Mouse (Mus musculus): Measurements from ENCODE around the gene Gramd2.

Gramd2 gene

DNA sequence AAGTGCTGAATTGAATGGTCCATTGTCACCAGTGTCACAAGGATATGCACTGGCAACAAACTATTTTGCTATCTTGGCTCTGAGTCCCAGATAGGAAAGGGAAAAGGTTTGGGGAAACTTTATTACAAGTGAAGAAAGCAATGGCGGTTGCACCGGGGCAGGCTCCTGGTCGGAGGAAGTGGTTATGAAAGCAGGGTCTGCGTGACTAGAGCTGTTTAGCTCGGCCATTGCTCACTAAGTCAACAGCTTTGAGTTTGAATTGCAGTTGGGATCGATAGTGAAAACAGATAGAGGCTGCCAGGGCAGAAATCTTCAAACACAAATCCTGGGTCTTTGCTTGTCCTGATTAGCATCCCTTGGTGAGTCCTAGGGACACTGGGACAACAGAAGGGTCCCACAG lies 12.0 kb upstream of the Gramd2 start:
- in situ Hi-C loops (cut with MboI; ENCODE audit: low sequenced_read_pairs), result no loop called here

DNA sequence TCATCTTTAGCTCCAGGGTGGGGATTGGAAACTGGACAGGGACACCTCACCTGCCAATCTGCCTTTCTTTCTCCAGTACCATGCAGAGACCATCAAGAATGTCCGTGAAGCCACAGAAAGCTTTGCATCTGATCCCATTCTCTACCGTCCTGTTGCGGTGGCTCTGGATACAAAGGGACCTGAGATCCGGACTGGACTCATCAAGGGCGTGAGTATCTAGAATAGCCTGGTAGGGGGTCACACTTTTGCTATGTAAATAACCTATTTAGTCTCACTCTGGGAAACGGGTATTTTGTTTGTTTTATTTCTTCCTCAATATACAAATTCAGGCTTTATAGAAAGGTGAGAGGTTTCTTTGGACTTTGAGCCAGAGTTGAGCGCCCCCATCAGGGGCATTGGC lies 11.5 kb upstream of the Gramd2 start:
- in situ Hi-C loops (cut with MboI; ENCODE audit: low sequenced_read_pairs), result no loop called here

DNA sequence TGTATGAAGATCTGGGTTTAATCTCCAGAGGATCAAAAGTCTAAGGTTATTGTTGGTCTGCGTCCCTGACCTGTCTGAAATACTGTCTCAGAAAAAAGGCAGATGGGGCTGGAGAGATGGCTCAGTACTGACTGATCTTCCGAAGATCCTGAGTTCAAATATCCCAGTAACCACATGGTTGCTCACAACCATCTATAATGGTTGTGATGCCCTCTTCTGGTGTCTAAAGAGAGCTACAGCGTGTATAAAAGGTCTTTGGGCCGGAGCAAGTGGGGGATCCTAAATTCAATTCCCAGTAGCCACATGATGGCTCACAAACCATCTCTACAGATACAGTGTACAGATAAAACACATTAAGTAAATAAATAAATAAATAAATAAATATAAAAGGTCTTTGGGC lies 10.8 kb upstream of the Gramd2 start:
- in situ Hi-C loops (cut with MboI; ENCODE audit: low sequenced_read_pairs), result no loop called here

DNA sequence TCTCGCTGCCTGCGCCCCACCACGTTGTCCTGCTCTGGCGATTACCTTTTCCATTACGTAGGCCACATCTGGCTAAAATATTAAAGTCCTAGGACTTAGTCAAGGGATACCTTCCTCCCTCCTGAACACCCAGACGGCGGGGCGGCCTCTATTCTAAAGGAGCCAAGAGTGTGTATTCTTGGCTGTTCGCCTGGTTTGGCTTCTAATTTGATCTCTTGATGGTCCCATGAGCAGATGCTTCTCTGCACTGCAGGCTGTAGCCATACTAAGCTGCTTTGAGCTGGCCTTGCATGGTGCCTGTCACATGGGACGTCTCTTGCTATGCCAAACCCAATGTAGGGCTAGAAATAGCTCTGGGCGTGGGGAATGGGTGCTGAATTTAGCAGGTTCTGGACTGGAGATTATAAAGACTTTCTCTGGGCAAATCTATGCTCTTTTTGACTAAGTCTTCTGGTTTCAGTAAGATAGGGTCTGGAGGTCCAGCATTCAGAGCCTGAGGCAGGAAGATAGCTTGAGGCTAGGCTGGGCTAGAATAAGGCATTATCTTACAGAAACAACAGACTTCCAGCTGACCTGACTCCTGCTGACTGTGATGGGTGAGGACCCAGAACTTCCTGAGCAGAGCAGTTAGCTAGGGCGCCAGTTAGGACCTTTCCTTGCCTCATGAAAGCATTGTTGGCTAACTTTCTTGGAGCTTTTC lies 7.6 kb upstream of the Gramd2 start:
- in situ Hi-C loops (cut with MboI; ENCODE audit: low sequenced_read_pairs), result no loop called here

DNA sequence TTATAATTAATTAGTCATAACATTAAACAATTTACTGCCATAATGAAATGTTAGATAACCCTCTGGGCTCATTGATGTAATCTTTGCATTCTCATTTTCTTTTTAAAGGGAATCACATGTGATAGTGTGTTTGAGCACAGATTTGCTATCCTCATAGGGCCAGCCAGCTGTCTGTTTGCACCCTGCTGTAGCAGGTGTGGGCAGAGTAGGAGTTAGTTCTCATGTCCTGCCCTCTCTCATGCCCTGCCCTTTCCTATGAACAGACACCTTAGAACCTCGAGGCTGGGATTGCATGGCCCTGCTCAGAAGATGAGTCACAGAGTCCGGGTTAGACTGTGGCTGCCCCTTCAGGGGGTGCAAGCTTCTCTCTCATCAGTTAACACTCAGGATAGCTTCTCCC lies 6.5 kb upstream of the Gramd2 start:
- in situ Hi-C loops (cut with MboI; ENCODE audit: low sequenced_read_pairs), result no loop called here

DNA sequence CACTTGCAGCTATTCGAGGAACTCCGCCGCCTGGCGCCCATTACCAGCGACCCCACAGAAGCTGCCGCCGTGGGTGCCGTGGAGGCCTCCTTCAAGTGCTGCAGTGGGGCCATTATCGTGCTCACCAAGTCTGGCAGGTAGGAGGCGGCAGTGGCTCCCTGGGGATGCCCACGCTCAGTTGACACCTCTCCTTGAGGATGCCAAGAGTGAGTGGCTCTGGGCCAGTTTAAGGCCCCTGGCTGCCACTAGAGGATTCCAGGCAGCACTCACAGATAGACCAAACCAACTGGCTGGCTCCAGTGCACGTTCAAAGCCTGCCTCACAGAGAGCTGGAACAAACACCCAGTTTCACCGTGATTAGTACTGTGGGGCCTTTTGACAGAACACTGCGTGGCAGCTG lies 4.3 kb upstream of the Gramd2 start:
- in situ Hi-C loops (cut with MboI; ENCODE audit: low sequenced_read_pairs), result no loop called here

DNA sequence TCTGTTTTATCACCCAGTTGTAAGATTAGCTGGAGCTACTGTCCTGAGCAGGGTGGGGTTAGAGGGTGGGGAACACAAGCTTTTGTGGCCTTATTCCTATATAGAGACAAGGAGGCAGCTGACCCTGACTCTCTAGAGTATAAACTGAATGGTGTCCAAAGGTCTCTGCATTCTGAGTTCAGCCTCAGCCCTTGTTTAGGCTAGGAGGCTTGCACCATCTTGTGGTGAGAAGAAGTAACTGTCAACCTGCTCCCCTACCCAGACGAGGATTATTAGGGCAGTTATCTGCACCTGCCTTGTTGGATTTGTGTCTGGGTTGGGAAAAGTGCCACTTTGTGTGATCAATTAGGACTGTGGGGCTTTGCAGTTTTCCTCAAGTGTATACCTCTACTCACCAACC lies 1.6 kb upstream of the Gramd2 start:
- in situ Hi-C loops (cut with MboI; ENCODE audit: low sequenced_read_pairs), result no loop called here

DNA sequence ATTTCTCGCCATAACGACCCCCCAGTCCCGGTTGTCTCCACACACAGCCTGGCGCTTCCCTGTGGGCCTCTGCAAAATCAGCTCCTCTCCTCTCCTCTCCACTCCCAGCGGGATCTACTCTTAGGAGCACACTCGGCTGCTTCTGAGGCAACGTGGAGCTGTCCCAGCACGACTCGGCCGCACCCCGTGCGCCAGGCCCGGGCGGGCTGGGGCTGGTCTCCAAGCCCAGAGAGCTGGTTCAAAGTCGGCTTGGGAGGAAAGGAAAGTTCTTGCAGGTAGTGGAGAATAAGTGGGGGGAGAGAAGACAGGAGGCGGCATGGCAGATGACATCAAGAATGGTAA lies 561 bp downstream of the Gramd2 start:
- in situ Hi-C loops (cut with MboI; ENCODE audit: low sequenced_read_pairs), result no loop called here

DNA sequence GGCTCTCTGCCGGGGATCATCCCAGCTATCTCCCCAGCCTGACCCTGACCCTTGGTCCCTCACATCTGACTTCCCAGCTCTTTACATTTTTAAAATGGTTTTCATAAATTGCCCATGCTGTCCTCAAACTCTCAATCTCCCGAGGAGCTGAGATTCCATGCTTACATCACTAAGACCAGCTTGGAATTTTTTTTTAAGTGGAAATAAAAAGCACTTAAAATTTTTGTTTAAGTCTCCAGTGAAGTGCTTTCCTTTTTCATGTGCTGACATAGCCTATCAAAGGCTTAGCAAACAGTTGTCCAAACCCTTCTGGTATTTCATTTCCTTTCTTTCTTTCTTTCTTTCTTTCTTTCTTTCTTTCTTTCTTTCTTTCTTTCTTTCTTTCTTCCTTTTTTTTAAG lies 4.1 kb downstream of the Gramd2 start:
- in situ Hi-C loops (cut with MboI; ENCODE audit: low sequenced_read_pairs), result no loop called here

DNA sequence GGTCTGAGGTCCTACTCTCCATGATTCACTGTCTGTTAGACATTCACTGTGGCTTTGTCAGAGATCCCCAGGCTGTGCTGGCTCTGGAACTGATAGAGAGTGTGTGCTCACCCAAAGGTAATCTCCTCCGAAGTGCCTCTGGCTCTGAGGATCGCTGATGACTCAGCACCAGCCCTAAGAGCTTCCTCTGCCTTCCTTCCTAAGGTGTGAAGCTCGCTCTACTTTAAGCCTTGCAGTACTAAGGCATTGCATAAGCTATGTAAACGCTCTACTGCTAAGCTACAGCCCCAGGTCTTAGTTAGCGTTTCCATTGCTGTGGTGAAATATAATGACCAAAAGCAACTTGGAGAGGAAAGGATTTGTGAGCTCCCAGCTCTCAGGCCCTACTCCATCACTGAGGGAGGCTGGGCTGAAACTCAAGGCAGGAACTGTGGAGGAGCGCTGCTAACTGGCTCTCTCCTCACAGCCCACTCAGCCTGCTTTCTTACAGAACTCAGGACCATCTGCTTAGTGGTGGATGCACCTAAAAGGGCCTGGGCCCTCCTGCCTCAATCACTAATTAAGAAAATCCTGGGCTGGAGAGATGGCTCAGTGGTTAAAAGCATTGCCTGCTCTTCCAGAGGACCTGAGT lies 7.6 kb downstream of the Gramd2 start:
- in situ Hi-C loops (cut with MboI; ENCODE audit: low sequenced_read_pairs), result no loop called here

DNA sequence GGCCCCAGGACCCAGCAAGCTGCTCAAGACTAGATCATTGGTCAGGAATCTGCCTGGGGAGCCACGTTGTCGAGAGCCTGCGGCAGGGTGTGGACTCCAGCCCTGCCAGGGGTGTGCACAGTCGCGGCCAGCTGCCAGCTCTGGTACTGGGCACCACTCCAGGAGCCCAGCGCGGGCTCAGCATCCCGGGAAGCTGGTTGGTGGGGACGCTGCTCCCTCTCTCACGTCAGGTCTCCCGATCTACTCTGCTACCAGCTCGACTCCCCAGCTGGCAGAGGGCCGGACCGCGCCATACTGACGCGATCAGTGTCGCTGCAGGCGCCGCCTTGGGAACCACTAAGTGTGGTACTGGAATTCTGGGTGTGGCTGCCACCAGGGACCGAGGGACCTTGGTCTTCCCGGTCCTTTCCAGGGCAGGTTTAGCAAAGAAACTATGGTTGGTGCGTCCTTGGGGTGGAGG lies 11.7 kb downstream of the Gramd2 start:
- in situ Hi-C loops (cut with MboI; ENCODE audit: low sequenced_read_pairs), result no loop called here

DNA sequence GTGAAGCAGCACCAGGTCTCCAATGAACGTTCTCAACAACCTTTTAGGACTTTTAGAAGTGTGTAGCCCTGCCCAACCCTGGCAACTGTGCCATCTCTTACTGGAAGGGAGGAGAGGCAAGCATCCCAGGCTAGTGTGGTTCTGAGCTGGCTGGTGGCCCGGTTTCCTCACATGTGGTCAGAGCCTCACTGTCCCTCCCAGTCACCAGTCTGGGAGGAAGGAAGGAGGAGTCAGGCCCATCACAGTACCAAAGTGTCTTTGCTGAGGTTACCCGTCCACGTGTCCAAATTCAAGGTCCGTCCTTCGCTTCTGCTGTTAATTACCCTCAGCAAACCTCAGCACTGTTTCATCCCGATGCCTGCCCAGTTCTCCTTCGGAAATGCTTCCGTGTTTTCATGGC lies 12.2 kb downstream of the Gramd2 start:
- in situ Hi-C loops (cut with MboI; ENCODE audit: low sequenced_read_pairs), result no loop called here

DNA sequence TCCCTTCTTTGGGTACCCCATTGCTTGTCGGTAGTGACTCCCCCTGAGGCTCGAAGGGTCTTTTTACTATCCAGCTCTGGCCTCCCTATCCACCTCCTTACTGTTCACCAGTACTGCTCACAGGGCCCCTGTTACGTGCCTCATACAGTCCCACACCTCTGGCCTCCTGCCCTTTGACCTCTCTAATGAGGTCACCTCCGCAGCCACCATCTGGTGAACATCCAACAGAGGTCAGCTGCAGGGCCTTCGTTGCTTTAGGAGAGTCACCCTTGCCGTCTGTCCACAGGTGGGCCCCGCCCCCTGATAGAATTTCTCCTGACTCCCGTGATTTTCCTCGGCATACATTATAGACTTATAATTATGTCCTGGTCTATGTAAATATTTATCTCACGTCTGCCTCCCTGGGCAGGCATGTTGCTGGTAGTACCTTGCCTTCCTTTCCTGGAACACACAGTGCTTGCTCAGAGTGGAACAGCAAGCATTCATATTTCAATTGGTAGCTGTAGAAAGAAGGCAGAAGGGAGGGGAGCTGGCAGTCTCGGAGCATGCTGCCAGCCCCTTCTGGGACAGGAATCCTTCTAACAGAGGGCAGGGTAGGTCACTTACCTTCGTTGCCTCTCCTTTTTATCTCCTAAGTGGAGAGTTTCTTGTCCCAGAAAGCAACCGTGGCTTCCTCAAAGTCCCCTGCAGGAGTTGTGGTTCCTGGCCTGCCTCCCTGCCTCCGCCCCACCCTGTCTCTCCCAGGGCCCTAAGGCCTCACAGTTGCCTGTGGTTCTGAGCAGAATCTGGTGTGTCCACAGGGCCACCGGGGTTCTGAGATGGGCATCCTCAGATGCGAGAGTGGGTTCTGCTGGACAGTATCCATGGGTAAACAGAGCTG lies 14.9 kb downstream of the Gramd2 start:
- in situ Hi-C loops (cut with MboI; ENCODE audit: low sequenced_read_pairs), result no loop called here

DNA sequence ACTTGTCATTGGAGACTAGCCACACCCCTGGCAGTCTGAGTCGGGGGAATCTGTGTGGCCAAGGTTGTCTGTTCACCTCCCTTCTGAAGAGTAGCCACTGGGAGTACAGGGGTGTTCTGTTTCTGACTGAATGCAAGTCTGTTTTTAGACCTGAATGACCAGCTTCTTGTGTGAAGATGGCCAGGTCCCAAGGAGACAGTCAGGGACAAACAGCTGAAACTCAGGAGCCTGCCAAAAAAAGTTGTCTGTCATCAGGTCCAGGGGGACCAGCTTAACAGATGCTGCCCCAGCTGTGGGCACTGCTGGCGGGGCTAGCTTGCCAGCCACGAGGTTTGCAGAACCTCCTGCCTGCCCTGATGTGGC lies 15.5 kb downstream of the Gramd2 start:
- in situ Hi-C loops (cut with MboI; ENCODE audit: low sequenced_read_pairs), result no loop called here

DNA sequence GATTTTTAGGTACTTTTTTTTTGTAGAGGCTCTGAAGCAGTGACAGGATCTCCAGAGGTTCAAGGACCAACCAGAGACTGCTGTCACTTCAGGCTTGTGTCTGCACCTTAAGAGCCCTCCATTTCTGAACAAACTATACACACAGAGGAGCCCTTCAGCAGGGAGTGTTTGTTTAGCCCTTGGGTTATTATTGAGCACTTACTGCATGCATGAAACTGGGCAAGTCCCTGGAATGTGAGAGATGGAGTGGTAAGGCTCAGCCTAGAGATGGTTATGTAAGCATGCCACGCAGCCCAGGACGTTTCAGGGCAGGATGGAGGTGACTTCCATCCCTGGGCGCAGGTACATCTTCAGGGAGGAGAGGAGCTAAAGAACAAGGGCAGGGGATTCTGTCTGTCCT lies 16.4 kb downstream of the Gramd2 start:
- in situ Hi-C loops (cut with MboI; ENCODE audit: low sequenced_read_pairs), result no loop called here

DNA sequence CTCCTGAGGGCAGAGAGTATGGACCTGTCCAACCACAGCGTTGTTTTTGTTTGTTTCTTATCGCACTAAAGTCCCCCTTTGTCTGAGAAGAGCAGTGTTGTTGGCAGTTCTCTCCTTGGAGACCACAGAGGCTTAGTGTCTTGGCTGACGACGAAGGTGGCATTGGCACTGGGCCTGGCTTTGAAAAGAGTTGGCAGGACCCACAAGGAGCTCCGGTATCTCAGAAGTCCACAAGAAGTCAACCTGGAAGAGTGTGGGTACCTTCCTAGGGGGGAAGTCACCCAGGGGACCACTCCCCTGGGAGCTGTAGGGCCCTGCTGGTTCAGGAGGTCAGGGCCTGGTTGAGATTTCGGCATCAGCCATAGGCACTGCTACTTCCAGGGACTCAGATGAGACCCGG lies 21.1 kb downstream of the Gramd2 start:
- in situ Hi-C loops (cut with MboI; ENCODE audit: low sequenced_read_pairs), result no loop called here

DNA sequence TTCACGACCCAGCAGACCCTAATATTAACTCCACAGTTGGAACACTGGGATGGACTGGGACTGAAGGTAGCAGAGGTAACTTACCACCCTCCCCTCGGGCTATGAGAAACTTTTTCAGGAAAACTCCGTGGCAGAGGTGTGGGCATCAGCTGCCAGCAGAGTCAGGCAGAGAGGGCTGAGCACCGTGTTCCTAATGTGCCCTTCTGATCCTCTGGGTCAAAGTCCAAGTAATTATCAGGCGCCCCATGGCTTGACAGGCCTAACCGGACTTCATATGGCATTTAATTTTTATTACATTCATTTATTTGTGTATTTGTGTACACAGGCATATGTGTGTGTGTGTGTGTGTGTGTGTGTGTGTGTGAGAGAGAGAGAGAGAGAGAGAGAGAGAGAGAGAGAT lies 23.2 kb downstream of the Gramd2 start:
- in situ Hi-C loops (cut with MboI; ENCODE audit: low sequenced_read_pairs), result no loop called here

DNA sequence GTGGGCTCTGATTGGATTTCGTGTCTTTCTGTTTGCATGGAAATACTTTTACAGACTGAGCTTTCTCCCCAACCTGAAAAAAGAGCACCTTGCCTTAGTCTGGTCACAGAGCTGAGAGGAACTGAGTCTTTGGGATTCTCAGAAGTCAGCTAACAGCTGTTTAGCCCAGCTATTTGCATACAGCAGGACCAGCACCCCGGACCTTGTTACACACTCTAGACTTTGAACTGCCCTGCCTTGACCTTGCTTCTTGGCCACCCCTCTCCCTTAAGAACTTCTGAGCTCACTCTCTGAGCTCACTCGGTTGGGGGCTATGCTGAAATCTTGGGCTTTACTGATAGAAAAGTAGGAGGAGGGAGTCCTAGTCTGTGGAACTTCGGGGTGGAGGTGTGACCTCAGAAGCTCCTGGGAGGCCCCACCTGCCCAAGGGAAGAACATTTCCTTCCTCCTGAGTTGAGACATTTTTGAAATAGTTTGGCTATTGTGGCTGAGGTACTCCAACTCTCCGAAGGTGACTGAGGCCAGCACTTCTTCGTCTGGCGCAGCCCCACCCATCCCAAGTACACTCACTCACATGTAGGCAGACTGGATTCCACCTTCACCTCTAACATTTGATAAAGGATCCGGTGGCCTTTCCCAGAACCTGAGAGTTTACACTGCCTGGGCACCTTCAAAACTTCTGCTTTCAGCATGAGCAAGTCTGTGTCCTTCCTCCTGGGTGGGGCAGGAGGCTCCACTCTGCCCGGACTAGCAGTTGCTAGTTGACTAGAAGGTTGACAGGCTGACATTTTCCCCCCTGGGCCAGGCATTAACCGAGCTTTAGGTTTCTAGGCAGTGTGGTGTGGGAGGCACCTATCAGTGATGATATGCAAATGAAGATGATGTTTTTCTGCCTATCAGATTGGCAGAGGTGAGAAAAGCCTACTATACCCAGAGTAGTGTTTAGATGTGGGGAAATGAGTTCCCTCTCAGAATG lies 27.2 kb downstream of the Gramd2 start:
- in situ Hi-C loops (cut with MboI; ENCODE audit: low sequenced_read_pairs), result no loop called here

DNA sequence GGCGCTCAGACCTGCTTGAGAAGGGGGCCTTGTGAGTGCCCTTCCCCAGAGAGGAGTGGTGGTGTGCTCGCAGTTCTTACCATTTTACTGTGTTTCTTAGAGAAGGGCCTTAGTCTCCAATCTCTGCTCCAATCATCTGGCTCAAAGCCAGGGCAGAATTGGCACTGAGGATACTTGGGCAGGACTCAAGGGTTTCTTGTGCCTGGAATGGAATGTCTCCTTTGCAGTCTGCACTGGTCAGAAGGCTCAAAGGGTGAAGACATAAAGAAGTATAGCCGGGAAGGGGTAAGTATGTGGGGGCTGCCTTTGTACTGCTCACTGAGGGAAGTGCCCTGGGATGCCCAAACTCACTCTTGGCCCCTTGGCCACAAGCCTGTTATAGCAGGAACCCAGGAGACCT lies 29.3 kb downstream of the Gramd2 start:
- in situ Hi-C loops (cut with MboI; ENCODE audit: low sequenced_read_pairs), result no loop called here

DNA sequence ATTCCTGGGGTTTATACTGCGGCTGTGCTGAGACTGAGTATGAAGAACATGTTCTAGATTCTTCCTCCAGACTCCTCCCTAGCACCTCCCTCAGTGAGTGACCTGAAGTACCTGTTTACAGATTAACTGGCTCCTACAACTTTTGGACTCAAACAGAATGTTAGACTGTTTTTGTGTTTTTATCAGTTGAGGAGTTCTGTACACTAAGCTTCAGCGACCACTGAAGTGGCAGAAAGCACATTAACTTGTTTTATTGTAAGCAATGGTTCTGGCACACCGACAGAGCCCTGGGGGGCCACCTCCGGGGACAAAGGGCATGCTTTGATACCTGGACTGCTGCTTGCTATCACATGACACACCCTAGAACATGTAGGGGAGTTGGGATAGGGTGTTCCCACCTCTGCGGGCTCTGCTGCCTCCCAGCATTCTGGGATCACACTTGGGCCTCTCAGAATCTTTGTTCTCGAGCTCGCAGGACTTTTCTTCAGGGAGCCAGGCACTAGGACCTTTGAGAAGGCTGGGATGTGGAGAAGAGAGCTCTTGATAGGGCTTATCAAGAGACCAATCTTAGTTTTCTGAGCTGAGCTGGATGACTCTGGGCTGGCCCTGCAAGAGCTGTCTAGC lies 36.4 kb downstream of the Gramd2 start:
- in situ Hi-C loops (cut with MboI; ENCODE audit: low sequenced_read_pairs), result no loop called here

DNA sequence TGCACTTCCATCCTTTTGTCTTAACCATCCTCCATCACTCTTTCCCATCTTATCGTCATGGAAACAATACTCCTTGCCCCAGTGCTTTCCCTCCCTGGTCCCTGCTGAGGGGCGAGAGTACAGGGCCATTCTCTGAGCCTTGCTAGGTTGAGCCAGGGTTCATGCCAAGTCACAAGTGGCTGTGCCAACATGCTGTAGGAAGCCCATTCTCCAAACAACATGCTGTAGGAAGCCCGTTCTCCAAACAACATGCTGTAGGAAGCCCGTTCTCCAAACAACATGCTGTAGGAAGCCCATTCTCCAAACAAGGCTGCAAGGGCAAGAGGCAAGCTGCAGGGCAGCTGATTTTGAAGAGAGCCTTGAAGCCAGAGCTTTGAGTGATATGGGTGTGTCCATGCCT lies 38.3 kb downstream of the Gramd2 start:
- in situ Hi-C loops (cut with MboI; ENCODE audit: low sequenced_read_pairs), result no loop called here

All from CH12F3 (cell line).